Mouse (Mus musculus): ENCODE data around the gene Sephs2. TPM values are rescaled to one million over a fixed set of nuclear protein-coding genes. Genes with fewer than 3 reads are reported as not detected.

The Sephs2 gene
- polyA plus RNA-seq, 1 experiment = 81.9 TPM

GRCm38 (mm10) chr7:127271093-127271492 lies 2.8 kb downstream of the Sephs2 start:
- no peaks in the 10 kb centered on the region for H3K27me3 ChIP-seq (ENCODE audit: control insufficient read depth, insufficient read depth, low read length)
- WGBS = 42% methylated on average over 4 of the region's 4 CpGs
- TF ChIP-seq POLR2A (IDR thresholded peaks at IDR 0.05; ENCODE audit: low read depth, low read length) = no peak
- H3K4me1 ChIP-seq (ENCODE audit: control insufficient read depth, insufficient read depth, insufficient read length, low read length) = peaks cover 5% of the 10 kb centered on the region
- peaks cover 13% of the 10 kb centered on the region; the same call in 1 of the 2 replicates for H3K36me3 ChIP-seq (ENCODE audit: control insufficient read depth, insufficient read depth, low read length)
- peak overlapping the region; percentile 95 for H3K27ac ChIP-seq (ENCODE audit: insufficient read depth, low read depth, low read length)
- H3K4me3 ChIP-seq (ENCODE audit: low read depth, low read length) = peak overlapping the region; percentile 47

GRCm38 (mm10) chr7:127270666-127271065 lies 3.2 kb downstream of the Sephs2 start:
- Histone ChIP-seq H3K36me3 (ENCODE audit: control insufficient read depth, insufficient read depth, low read length) (peaks cover 13% of the 10 kb centered on the region; the same call in 1 of the 2 replicates), H3K27me3 (ENCODE audit: control insufficient read depth, insufficient read depth, low read length) (no peaks in the 10 kb centered on the region), H3K27ac (ENCODE audit: insufficient read depth, low read depth, low read length) (peak overlapping the region; percentile 95), H3K4me3 (ENCODE audit: low read depth, low read length) (no peak overlapping the region), H3K4me1 (ENCODE audit: control insufficient read depth, insufficient read depth, insufficient read length, low read length) (peaks cover 5% of the 10 kb centered on the region)
- no peak for TF ChIP-seq CTCF (IDR thresholded peaks at IDR 0.05; ENCODE audit: extremely low read depth, insufficient read length, insufficient replicate concordance, low read depth, low read length)
- no peak for TF ChIP-seq POLR2A (IDR thresholded peaks at IDR 0.05; ENCODE audit: low read depth, low read length)
- WGBS = 19% methylated on average over 5 of the region's 5 CpGs

- no peak overlapping the region for H3K4me3 ChIP-seq (ENCODE audit: low read depth, low read length)
- H3K27ac ChIP-seq (ENCODE audit: insufficient read depth, low read depth, low read length) = peak overlapping the region; percentile 74
- 40% methylated on average over 2 of the region's 2 CpGs for WGBS
- peaks cover 5% of the 10 kb centered on the region for H3K4me1 ChIP-seq (ENCODE audit: control insufficient read depth, insufficient read depth, insufficient read length, low read length)
- TF ChIP-seq POLR2A (IDR thresholded peaks at IDR 0.05; ENCODE audit: low read depth, low read length) (no peak), CTCF (IDR thresholded peaks at IDR 0.05; ENCODE audit: extremely low read depth, insufficient read length, insufficient replicate concordance, low read depth, low read length) (no peak)
- H3K27me3 ChIP-seq (ENCODE audit: control insufficient read depth, insufficient read depth, low read length) = no peaks in the 10 kb centered on the region
- H3K36me3 ChIP-seq (ENCODE audit: control insufficient read depth, insufficient read depth, low read length) = peaks cover 13% of the 10 kb centered on the region; the same call in 1 of the 2 replicates
Measured at GRCm38 (mm10) chr7:127270256-127270655, 3.6 kb downstream of the Sephs2 start.

GRCm38 (mm10) chr7:127263526-127263925 lies 10.3 kb downstream of the Sephs2 start:
- Histone ChIP-seq H3K36me3 (ENCODE audit: control insufficient read depth, insufficient read depth, low read length) (0 out of 2 replicates have a peak, but pooled peaks cover 1% of the 10 kb centered on the region), H3K27ac (ENCODE audit: insufficient read depth, low read depth, low read length) (no peak overlapping the region), H3K27me3 (ENCODE audit: control insufficient read depth, insufficient read depth, low read length) (no peaks in the 10 kb centered on the region), H3K4me1 (ENCODE audit: control insufficient read depth, insufficient read depth, insufficient read length, low read length) (peaks cover 9% of the 10 kb centered on the region; the same call in 1 of the 2 replicates), H3K4me3 (ENCODE audit: low read depth, low read length) (no peak overlapping the region)
- no peak for TF ChIP-seq POLR2A (IDR thresholded peaks at IDR 0.05; ENCODE audit: low read depth, low read length)
- no peak for TF ChIP-seq CTCF (IDR thresholded peaks at IDR 0.05; ENCODE audit: extremely low read depth, insufficient read length, insufficient replicate concordance, low read depth, low read length)
- 93% methylated on average over 3 of the region's 3 CpGs for WGBS

GRCm38 (mm10) chr7:127262218-127262961 lies 11.5 kb downstream of the Sephs2 start:
- WGBS = 83% methylated on average over 10 of the region's 10 CpGs
- no peaks in the 10 kb centered on the region for H3K36me3 ChIP-seq (ENCODE audit: control insufficient read depth, insufficient read depth, low read length)
- no peaks in the 10 kb centered on the region for H3K27me3 ChIP-seq (ENCODE audit: control insufficient read depth, insufficient read depth, low read length)
- no peak overlapping the region for H3K27ac ChIP-seq (ENCODE audit: insufficient read depth, low read depth, low read length)
- TF ChIP-seq CTCF (IDR thresholded peaks at IDR 0.05; ENCODE audit: extremely low read depth, insufficient read length, insufficient replicate concordance, low read depth, low read length) = no peak
- TF ChIP-seq POLR2A (IDR thresholded peaks at IDR 0.05; ENCODE audit: low read depth, low read length) = no peak
- no peak overlapping the region for H3K4me3 ChIP-seq (ENCODE audit: low read depth, low read length)
- H3K4me1 ChIP-seq (ENCODE audit: control insufficient read depth, insufficient read depth, insufficient read length, low read length) = peaks cover 9% of the 10 kb centered on the region; the same call in 1 of the 2 replicates

- Histone ChIP-seq H3K4me1 (ENCODE audit: control insufficient read depth, insufficient read depth, insufficient read length, low read length) (peaks cover 9% of the 10 kb centered on the region; the same call in 1 of the 2 replicates), H3K27ac (ENCODE audit: insufficient read depth, low read depth, low read length) (peak within 1 kb of the TSS; percentile 12; the same call in 1 of the 2 replicates), H3K4me3 (ENCODE audit: low read depth, low read length) (peak within 1 kb of the TSS; percentile 97), H3K27me3 (ENCODE audit: control insufficient read depth, insufficient read depth, low read length) (no peaks in the 10 kb centered on the region), H3K36me3 (ENCODE audit: control insufficient read depth, insufficient read depth, low read length) (no peaks in the 10 kb centered on the region)
- TF ChIP-seq POLR2A (IDR thresholded peaks at IDR 0.05; ENCODE audit: low read depth, low read length) (peak; percentile 71; the same call in 1 of the 2 replicates), CTCF (IDR thresholded peaks at IDR 0.05; ENCODE audit: extremely low read depth, insufficient read length, insufficient replicate concordance, low read depth, low read length) (peak; percentile 91)
- under 1% methylated on average over 50 of the region's 50 CpGs for WGBS
Measured at GRCm38 (mm10) chr7:127260309-127261111, 13.3 kb downstream of the Sephs2 start, which contains the start of gene Dctpp1. Gene Dctpp1, minus strand, starts transcription at chr7:127260709.

Measured in small intestine, adult 2 months (tissue).